Mouse (Mus musculus) myocyte (in vitro differentiated cells): ENCODE results near the gene Rgs16.
"Not testable (repeated sequence)": the region's sequence is repeated elsewhere in the genome, so short reads cannot be mapped to it uniquely, and the experiment has no call there.

Source experiments
- CEBPB ChIP-seq: IDR thresholded peaks from 2 replicates; pipeline ENCODE4 v1.6.1; 2011; ENCODE audit warnings: mild to moderate bottlenecking, moderate library complexity; ENCODE audit not compliant: poor library complexity, insufficient read depth, severe bottlenecking
- E2F4 ChIP-seq: IDR thresholded peaks from one replicate; pipeline ENCODE4 v1.6.1; 2011; ENCODE audit warnings: mild to moderate bottlenecking, control low read depth, moderate library complexity; ENCODE audit not compliant: insufficient read depth
- MAX ChIP-seq: IDR thresholded peaks from one replicate; pipeline ENCODE4 v1.6.1; 2011; ENCODE audit warnings: low read depth, mild to moderate bottlenecking, control low read depth
- MYOD1 ChIP-seq, 3 experiments: IDR thresholded peaks; one replicate each; pipeline ENCODE4 v1.6.1; 2011; ENCODE audit warnings: control low read depth in 2 of 3, low read depth in 2 of 3, mild to moderate bottlenecking in 2 of 3, moderate library complexity in 1 of 3; ENCODE audit not compliant: insufficient read length in 2 of 3, control insufficient read depth in 1 of 3
- MYOG ChIP-seq, 3 experiments: IDR thresholded peaks; one replicate each; pipeline ENCODE4 v1.6.1; 2011; ENCODE audit warnings: control low read depth in 2 of 3, low read depth in 2 of 3, mild to moderate bottlenecking in 2 of 3; ENCODE audit not compliant: insufficient read length in 2 of 3, control insufficient read depth in 1 of 3, insufficient read depth in 1 of 3
- POLR2A ChIP-seq: IDR thresholded peaks from one replicate; pipeline ENCODE4 v1.6.1; 2011; ENCODE audit warnings: low read depth, mild to moderate bottlenecking, control low read depth, moderate library complexity; ENCODE audit not compliant: insufficient read length
- POLR2AphosphoS2 ChIP-seq: IDR thresholded peaks from one replicate; pipeline ENCODE4 v1.6.1; 2011; ENCODE audit warnings: low read depth, control low read depth; ENCODE audit not compliant: insufficient read length
- REST ChIP-seq: IDR thresholded peaks from one replicate; pipeline ENCODE4 v1.6.1; 2011; ENCODE audit warnings: mild to moderate bottlenecking, control low read depth, moderate library complexity; ENCODE audit not compliant: insufficient read depth, insufficient read length
- SRF ChIP-seq: IDR thresholded peaks from one replicate; pipeline ENCODE4 v1.6.1; 2011; ENCODE audit warnings: low read depth; ENCODE audit not compliant: control insufficient read depth, insufficient read length
- TCF12 ChIP-seq: IDR thresholded peaks from one replicate; pipeline ENCODE4 v1.6.1; 2011; ENCODE audit warnings: mild to moderate bottlenecking, control low read depth; ENCODE audit not compliant: poor library complexity, insufficient read depth, severe bottlenecking
- TCF3 ChIP-seq: IDR thresholded peaks from one replicate; pipeline ENCODE4 v1.6.1; 2011; ENCODE audit warnings: low read depth, control low read depth; ENCODE audit not compliant: insufficient read length
- USF1 ChIP-seq: IDR thresholded peaks from one replicate; pipeline ENCODE4 v1.6.1; 2011; ENCODE audit warnings: low read depth, mild to moderate bottlenecking, control low read depth, moderate library complexity

DNA sequence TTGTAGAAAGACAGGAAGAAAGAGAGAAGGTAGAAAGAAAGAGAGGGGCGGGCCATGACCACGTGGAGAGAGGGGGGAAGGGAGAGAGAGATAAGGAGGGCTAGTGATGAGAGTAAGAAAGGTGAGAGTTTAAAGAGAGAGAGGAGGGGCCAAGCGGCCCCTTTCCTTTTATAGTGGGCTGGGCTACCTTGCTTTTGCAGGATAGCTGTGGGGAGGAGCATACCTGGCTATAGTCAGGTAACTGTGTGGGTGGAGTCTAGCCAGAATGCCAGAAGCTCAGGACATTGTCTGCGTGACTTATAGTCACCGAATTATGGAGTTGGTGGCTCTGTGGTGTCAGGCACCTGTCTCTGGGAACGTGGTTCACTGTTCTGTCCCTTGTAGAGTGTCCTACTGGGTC is 29.4 kb downstream of the Rgs16 start:
- not testable (repeated sequence) for TF ChIP-seq TCF3; MAX; POLR2A; E2F4; CEBPB; MYOD1 (IDR thresholded peaks at IDR 0.05; ENCODE audit: control insufficient read depth in 1 of 3, insufficient read length in 2 of 3, low read depth in 2 of 3); MYOG (IDR thresholded peaks at IDR 0.05; ENCODE audit: control insufficient read depth in 1 of 3, insufficient read depth in 1 of 3, insufficient read length in 2 of 3, low read depth in 2 of 3); TCF12; USF1; POLR2AphosphoS2; REST; SRF
